Mouse (Mus musculus) C2C12 (cell line): ENCODE results near the gene Ybx1.

ENCODE experiments used
- CEBPB ChIP-seq: IDR thresholded peaks from one replicate; pipeline ENCODE4 v1.6.1; 2011; ENCODE audit warnings: low read depth, mild to moderate bottlenecking, control low read depth, moderate library complexity
- CTCF ChIP-seq: IDR thresholded peaks from one replicate; pipeline ENCODE4 v1.5.1; 2011; ENCODE audit not compliant: control insufficient read depth, insufficient read depth, insufficient read length
- FOSL1 ChIP-seq: IDR thresholded peaks from one replicate; pipeline ENCODE4 v1.8.0; 2011; ENCODE audit warnings: mild to moderate bottlenecking, low read length; ENCODE audit not compliant: poor library complexity, insufficient read depth, severe bottlenecking
- MYOG ChIP-seq: IDR thresholded peaks from one replicate; pipeline ENCODE4 v1.6.1; 2011; ENCODE audit not compliant: control insufficient read depth, insufficient read length; ENCODE audit errors: extremely low read depth

DNA sequence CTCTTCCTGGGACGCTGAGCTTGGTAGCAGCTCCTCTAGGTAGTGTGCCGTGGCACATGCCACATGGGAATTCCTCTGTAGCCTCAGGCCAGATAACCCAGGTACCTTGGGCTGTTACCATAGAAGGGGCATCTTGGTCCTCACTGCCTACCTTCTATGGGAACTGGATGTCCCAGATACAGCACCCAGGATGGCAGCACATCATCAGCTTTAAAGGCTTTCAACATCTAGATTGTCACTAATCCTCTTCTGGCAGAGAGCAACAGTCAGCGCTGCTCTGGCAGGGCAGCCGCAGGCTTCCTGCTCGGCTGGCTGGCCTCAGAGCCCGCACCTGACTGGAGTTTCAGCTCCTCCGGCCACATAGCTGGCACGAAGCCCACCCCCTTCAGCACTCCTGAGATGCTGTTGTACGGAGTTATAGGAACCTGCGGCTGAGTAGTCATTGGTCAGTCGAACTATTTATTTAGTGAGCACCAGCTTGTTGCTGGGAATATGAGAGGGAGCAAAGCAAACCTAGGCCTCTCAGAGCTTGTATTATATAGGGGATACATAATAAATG is 45.9 kb downstream of the Ybx1 start:
- TF ChIP-seq CTCF (no peak), CEBPB (no peak), FOSL1 (no peak), MYOG (no peak)
